Mouse (Mus musculus): ENCODE results near the gene Rell1. TPM values are rescaled to one million over a fixed set of nuclear protein-coding genes. Genes with fewer than 3 reads are reported as not detected.
"Not testable (repeated sequence)": the region's sequence is repeated elsewhere in the genome, so short reads cannot be mapped to it uniquely, and the experiment has no call there.

Gene Rell1
- total RNA-seq, 1 experiment, result 18.5 TPM

- in situ Hi-C loops (cut with MboI; ENCODE audit: low sequenced_read_pairs in 2 of 2, unreplicated experiment in 2 of 2), result loop anchor here in 1 of 2 experiments (10.0 kb wide), 1 partner anchor 167 kb away; no protein-coding TSS in a partner anchor
- H3K27ac ChIP-seq (ENCODE audit: insufficient read depth, low read depth, low read length, poor library complexity, severe bottlenecking), result no peak overlapping the region
- H3K9me3 ChIP-seq (ENCODE audit: control insufficient read depth, insufficient read depth, low read depth, low read length), result no peaks in the 10 kb centered on the region
- no peak for TF ChIP-seq CHD2 (IDR thresholded peaks at IDR 0.05; ENCODE audit: low read depth, low read length)
- no peak for TF ChIP-seq ZNF384 (IDR thresholded peaks at IDR 0.05; ENCODE audit: low read depth, low read length)
- no peak for DNase-seq (ENCODE audit: low read depth, low spot score)
- no peak overlapping the region for H3K9ac ChIP-seq (ENCODE audit: insufficient read depth, low read depth, low read length, poor library complexity, severe bottlenecking)
- H3K4me3 ChIP-seq (ENCODE audit: insufficient read depth in 1 of 2, low read depth in 1 of 2, low read length in 2 of 2, poor library complexity in 1 of 2, severe bottlenecking in 1 of 2), result no peak overlapping the region
- H3K4me1 ChIP-seq (ENCODE audit: control insufficient read depth in 2 of 2, insufficient read depth in 2 of 2, low read length in 2 of 2, poor library complexity in 1 of 2), result peaks cover 0 to 2% of the 10 kb centered on the region in 2 experiments; a peak in 1 of 4 replicates
- no peaks in the 10 kb centered on the region for H3K36me3 ChIP-seq (ENCODE audit: control insufficient read depth, insufficient read depth, low read length, poor library complexity, severe bottlenecking)
Measured at GRCm38 (mm10) chr5:63907513-63907912, 61.2 kb downstream of the Rell1 start.

- no peak overlapping the region for H3K4me3 ChIP-seq (ENCODE audit: insufficient read depth in 1 of 2, low read depth in 1 of 2, low read length in 2 of 2, poor library complexity in 1 of 2, severe bottlenecking in 1 of 2)
- no peaks in the 10 kb centered on the region for H3K36me3 ChIP-seq (ENCODE audit: control insufficient read depth, insufficient read depth, low read length, poor library complexity, severe bottlenecking)
- H3K9ac ChIP-seq (ENCODE audit: insufficient read depth, low read depth, low read length, poor library complexity, severe bottlenecking), result no peak overlapping the region
- peak; percentile 79 for DNase-seq (ENCODE audit: low read depth, low spot score)
- H3K27ac ChIP-seq (ENCODE audit: insufficient read depth, low read depth, low read length, poor library complexity, severe bottlenecking), result no peak overlapping the region
- H3K9me3 ChIP-seq (ENCODE audit: control insufficient read depth, insufficient read depth, low read depth, low read length), result no peaks in the 10 kb centered on the region
- H3K4me1 ChIP-seq (ENCODE audit: control insufficient read depth in 2 of 2, insufficient read depth in 2 of 2, low read length in 2 of 2, poor library complexity in 1 of 2), result peaks cover 0 to 2% of the 10 kb centered on the region in 2 experiments; a peak in 1 of 4 replicates
- in situ Hi-C loops (cut with MboI; ENCODE audit: low sequenced_read_pairs in 2 of 2, unreplicated experiment in 2 of 2), result loop anchor here in 1 of 2 experiments (10.0 kb wide), 1 partner anchor 168 kb away; no protein-coding TSS in a partner anchor
- TF ChIP-seq HCFC1 (IDR thresholded peaks at IDR 0.05; ENCODE audit: borderline replicate concordance, insufficient read depth, low read length), result no peak
- TF ChIP-seq MAFK (IDR thresholded peaks at IDR 0.05; ENCODE audit: insufficient read depth, low read depth, low read length), result peak; percentile 25; the same call in 1 of the 2 replicates
- TF ChIP-seq ZNF384 (IDR thresholded peaks at IDR 0.05; ENCODE audit: low read depth, low read length), result no peak
- TF ChIP-seq CHD2 (IDR thresholded peaks at IDR 0.05; ENCODE audit: low read depth, low read length), result no peak
- peak; percentile 99 for TF ChIP-seq ZC3H11A (IDR thresholded peaks at IDR 0.05; ENCODE audit: borderline replicate concordance, low read depth, low read length)
Measured at GRCm38 (mm10) chr5:63906149-63907093, 62.3 kb downstream of the Rell1 start.

GRCm38 (mm10) chr5:63903329-63903728 lies 65.4 kb downstream of the Rell1 start:
- Histone ChIP-seq H3K4me1 (ENCODE audit: control insufficient read depth in 2 of 2, insufficient read depth in 2 of 2, low read length in 2 of 2, poor library complexity in 1 of 2) (no peaks in the 10 kb centered on the region), H3K9me3 (ENCODE audit: control insufficient read depth, insufficient read depth, low read depth, low read length) (no peaks in the 10 kb centered on the region)

GRCm38 (mm10) chr5:63897820-63898110 lies 70.9 kb downstream of the Rell1 start:
- TF ChIP-seq HCFC1 (IDR thresholded peaks at IDR 0.05; ENCODE audit: borderline replicate concordance, insufficient read depth, low read length), result no peak
- no peak for TF ChIP-seq MAFK (IDR thresholded peaks at IDR 0.05; ENCODE audit: insufficient read depth, low read depth, low read length)
- TF ChIP-seq CHD2 (IDR thresholded peaks at IDR 0.05; ENCODE audit: low read depth, low read length), result no peak
- TF ChIP-seq ZC3H11A (IDR thresholded peaks at IDR 0.05; ENCODE audit: borderline replicate concordance, low read depth, low read length), result no peak
- no peak for TF ChIP-seq ZNF384 (IDR thresholded peaks at IDR 0.05; ENCODE audit: low read depth, low read length)
- H3K4me1 ChIP-seq (ENCODE audit: control insufficient read depth in 2 of 2, insufficient read depth in 2 of 2, low read length in 2 of 2, poor library complexity in 1 of 2), result no peaks in the 10 kb centered on the region
- in situ Hi-C loops (cut with MboI; ENCODE audit: low sequenced_read_pairs in 2 of 2, unreplicated experiment in 2 of 2), result no loop called here

More at GRCm38 (mm10) chr5:63903329-63903728, 65.4 kb downstream of the Rell1 start:
- Histone ChIP-seq H3K4me3 (ENCODE audit: insufficient read depth in 1 of 2, low read depth in 1 of 2, low read length in 2 of 2, poor library complexity in 1 of 2, severe bottlenecking in 1 of 2) (no peak overlapping the region), H3K9ac (ENCODE audit: insufficient read depth, low read depth, low read length, poor library complexity, severe bottlenecking) (no peak overlapping the region), H3K36me3 (ENCODE audit: control insufficient read depth, insufficient read depth, low read length, poor library complexity, severe bottlenecking) (no peaks in the 10 kb centered on the region), H3K27ac (ENCODE audit: insufficient read depth, low read depth, low read length, poor library complexity, severe bottlenecking) (no peak overlapping the region)
- DNase-seq (ENCODE audit: low read depth, low spot score), result no peak
- in situ Hi-C loops (cut with MboI; ENCODE audit: low sequenced_read_pairs in 2 of 2, unreplicated experiment in 2 of 2), result loop anchor here in 1 of 2 experiments (10.0 kb wide), 1 partner anchor 171 kb away; no protein-coding TSS in a partner anchor
- TF ChIP-seq CHD2 (IDR thresholded peaks at IDR 0.05; ENCODE audit: low read depth, low read length) (no peak), MAFK (IDR thresholded peaks at IDR 0.05; ENCODE audit: insufficient read depth, low read depth, low read length) (no peak)

GRCm38 (mm10) chr5:63897001-63897819 lies 71.5 kb downstream of the Rell1 start:
- H3K9ac ChIP-seq (ENCODE audit: insufficient read depth, low read depth, low read length, poor library complexity, severe bottlenecking); H3K4me3 ChIP-seq (ENCODE audit: insufficient read depth in 1 of 2, low read depth in 1 of 2, low read length in 2 of 2, poor library complexity in 1 of 2, severe bottlenecking in 1 of 2); H3K36me3 ChIP-seq (ENCODE audit: control insufficient read depth, insufficient read depth, low read length, poor library complexity, severe bottlenecking); H3K9me3 ChIP-seq (ENCODE audit: control insufficient read depth, insufficient read depth, low read depth, low read length); DNase-seq (ENCODE audit: low read depth, low spot score); in situ Hi-C loops (cut with MboI; ENCODE audit: low sequenced_read_pairs in 2 of 2, unreplicated experiment in 2 of 2); H3K27ac ChIP-seq (ENCODE audit: insufficient read depth, low read depth, low read length, poor library complexity, severe bottlenecking); H3K4me1 ChIP-seq (ENCODE audit: control insufficient read depth in 2 of 2, insufficient read depth in 2 of 2, low read length in 2 of 2, poor library complexity in 1 of 2): not testable (repeated sequence)

More at GRCm38 (mm10) chr5:63897820-63898110, 70.9 kb downstream of the Rell1 start:
- Histone ChIP-seq H3K9me3 (ENCODE audit: control insufficient read depth, insufficient read depth, low read depth, low read length) (no peaks in the 10 kb centered on the region), H3K36me3 (ENCODE audit: control insufficient read depth, insufficient read depth, low read length, poor library complexity, severe bottlenecking) (no peaks in the 10 kb centered on the region), H3K9ac (ENCODE audit: insufficient read depth, low read depth, low read length, poor library complexity, severe bottlenecking) (no peak overlapping the region), H3K27ac (ENCODE audit: insufficient read depth, low read depth, low read length, poor library complexity, severe bottlenecking) (no peak overlapping the region), H3K4me3 (ENCODE audit: insufficient read depth in 1 of 2, low read depth in 1 of 2, low read length in 2 of 2, poor library complexity in 1 of 2, severe bottlenecking in 1 of 2) (no peak overlapping the region)
- DNase-seq (ENCODE audit: low read depth, low spot score), result no peak
